Mouse (Mus musculus) lung, postnatal 0 days (tissue): Measurements from ENCODE around the gene Ano7.

Experiments used
- CTCF ChIP-seq: IDR thresholded peaks from 2 replicates; pipeline ENCODE4 v1.5.1; 2016; ENCODE audit warnings: antibody characterized with exemption, mild to moderate bottlenecking
- EP300 ChIP-seq: IDR thresholded peaks from 2 replicates; pipeline ENCODE4 v1.6.1; 2016; ENCODE audit warnings: antibody characterized with exemption, mild to moderate bottlenecking, control low read depth

GRCm38 (mm10) chr1:93365641-93366040, 8.1 kb upstream of the Ano7 start:
- TF ChIP-seq CTCF (no peak), EP300 (no peak)
